Mouse (Mus musculus): ENCODE measurements around the gene Rfx2.

The Rfx2 gene

GRCm38 (mm10) chr17:56870287-56870953, 39.6 kb upstream of the Rfx2 start:
- TF ChIP-seq NANOG (IDR thresholded peaks at IDR 0.05; ENCODE audit: borderline replicate concordance, low read length) (no peak), CTCF (conservative IDR thresholded peaks at IDR 0.05; ENCODE audit: low read length) (no peak), POU5F1 (IDR thresholded peaks at IDR 0.05; ENCODE audit: borderline replicate concordance, low read length) (no peak)
- Histone ChIP-seq H3K9me3 (ENCODE audit: low read length) (peaks cover 27% of the 10 kb centered on the region), H3K4me3 (replicated peaks; ENCODE audit: low read length) (peak overlapping the region; percentile 66), H3K4me1 (replicated peaks; ENCODE audit: low read depth, low read length) (peaks cover 84% of the 10 kb centered on the region), H3K27me3 (ENCODE audit: insufficient read depth, low read length) (no peaks in the 10 kb centered on the region), H3K36me3 (ENCODE audit: insufficient read depth, low read length) (peaks cover 6% of the 10 kb centered on the region; the same call in 1 of the 2 replicates)

- H3K4me1 ChIP-seq (replicated peaks; ENCODE audit: low read depth, low read length), result peaks cover 83% of the 10 kb centered on the region
- TF ChIP-seq POU5F1 (IDR thresholded peaks at IDR 0.05; ENCODE audit: borderline replicate concordance, low read length), result no peak
- TF ChIP-seq NANOG (IDR thresholded peaks at IDR 0.05; ENCODE audit: borderline replicate concordance, low read length), result no peak
- no peak for TF ChIP-seq CTCF (conservative IDR thresholded peaks at IDR 0.05; ENCODE audit: low read length)
- peaks cover 6% of the 10 kb centered on the region; the same call in 1 of the 2 replicates for H3K36me3 ChIP-seq (ENCODE audit: insufficient read depth, low read length)
- H3K27me3 ChIP-seq (ENCODE audit: insufficient read depth, low read length), result no peaks in the 10 kb centered on the region
- peak overlapping the region; percentile 66 for H3K4me3 ChIP-seq (replicated peaks; ENCODE audit: low read length)
- peaks cover 27% of the 10 kb centered on the region for H3K9me3 ChIP-seq (ENCODE audit: low read length)
Measured at GRCm38 (mm10) chr17:56869481-56869977, 38.7 kb upstream of the Rfx2 start.

- Histone ChIP-seq H3K4me3 (replicated peaks; ENCODE audit: low read length) (0 out of 2 replicates have a peak overlapping the region, but pooled peaks have one; percentile 4), H3K4me1 (replicated peaks; ENCODE audit: low read depth, low read length) (peaks cover 81% of the 10 kb centered on the region)
- TF ChIP-seq NANOG (IDR thresholded peaks at IDR 0.05; ENCODE audit: borderline replicate concordance, low read length), result no peak
- no peak for TF ChIP-seq POU5F1 (IDR thresholded peaks at IDR 0.05; ENCODE audit: borderline replicate concordance, low read length)
- no peak for TF ChIP-seq CTCF (conservative IDR thresholded peaks at IDR 0.05; ENCODE audit: low read length)
Measured at GRCm38 (mm10) chr17:56866071-56866470, 35.3 kb upstream of the Rfx2 start.

GRCm38 (mm10) chr17:56861197-56861596, 30.4 kb upstream of the Rfx2 start:
- H3K27me3 ChIP-seq (ENCODE audit: insufficient read depth, low read length), result no peaks in the 10 kb centered on the region
- H3K4me3 ChIP-seq (replicated peaks; ENCODE audit: low read length), result peak overlapping the region; percentile 39
- H3K36me3 ChIP-seq (ENCODE audit: insufficient read depth, low read length), result no peaks in the 10 kb centered on the region
- peaks cover 83% of the 10 kb centered on the region for H3K4me1 ChIP-seq (replicated peaks; ENCODE audit: low read depth, low read length)
- TF ChIP-seq NANOG (IDR thresholded peaks at IDR 0.05; ENCODE audit: borderline replicate concordance, low read length), result no peak
- TF ChIP-seq CTCF (conservative IDR thresholded peaks at IDR 0.05; ENCODE audit: low read length), result no peak
- no peak for TF ChIP-seq POU5F1 (IDR thresholded peaks at IDR 0.05; ENCODE audit: borderline replicate concordance, low read length)
- H3K9me3 ChIP-seq (ENCODE audit: low read length), result peaks cover 6% of the 10 kb centered on the region

More at GRCm38 (mm10) chr17:56866071-56866470, 35.3 kb upstream of the Rfx2 start:
- Histone ChIP-seq H3K9me3 (ENCODE audit: low read length) (peaks cover 27% of the 10 kb centered on the region), H3K36me3 (ENCODE audit: insufficient read depth, low read length) (peaks cover 6% of the 10 kb centered on the region; the same call in 1 of the 2 replicates), H3K27me3 (ENCODE audit: insufficient read depth, low read length) (no peaks in the 10 kb centered on the region)

GRCm38 (mm10) chr17:56858922-56859321, 28.1 kb upstream of the Rfx2 start:
- H3K36me3 ChIP-seq (ENCODE audit: insufficient read depth, low read length), result no peaks in the 10 kb centered on the region
- TF ChIP-seq CTCF (conservative IDR thresholded peaks at IDR 0.05; ENCODE audit: low read length), result no peak
- no peak for TF ChIP-seq NANOG (IDR thresholded peaks at IDR 0.05; ENCODE audit: borderline replicate concordance, low read length)
- no peak for TF ChIP-seq POU5F1 (IDR thresholded peaks at IDR 0.05; ENCODE audit: borderline replicate concordance, low read length)
- no peak overlapping the region for H3K4me3 ChIP-seq (replicated peaks; ENCODE audit: low read length)
- no peaks in the 10 kb centered on the region for H3K9me3 ChIP-seq (ENCODE audit: low read length)
- no peaks in the 10 kb centered on the region for H3K27me3 ChIP-seq (ENCODE audit: insufficient read depth, low read length)
- peaks cover 69% of the 10 kb centered on the region for H3K4me1 ChIP-seq (replicated peaks; ENCODE audit: low read depth, low read length)

- Histone ChIP-seq H3K36me3 (ENCODE audit: insufficient read depth, low read length) (no peaks in the 10 kb centered on the region), H3K9me3 (ENCODE audit: low read length) (no peaks in the 10 kb centered on the region), H3K27me3 (ENCODE audit: insufficient read depth, low read length) (no peaks in the 10 kb centered on the region), H3K4me3 (replicated peaks; ENCODE audit: low read length) (no peak overlapping the region), H3K4me1 (replicated peaks; ENCODE audit: low read depth, low read length) (peaks cover 62% of the 10 kb centered on the region)
- TF ChIP-seq NANOG (IDR thresholded peaks at IDR 0.05; ENCODE audit: borderline replicate concordance, low read length) (no peak), CTCF (conservative IDR thresholded peaks at IDR 0.05; ENCODE audit: low read length) (peak; percentile 96)
Measured at GRCm38 (mm10) chr17:56858216-56858615, 27.4 kb upstream of the Rfx2 start.

GRCm38 (mm10) chr17:56855421-56855820, 24.6 kb upstream of the Rfx2 start:
- Histone ChIP-seq H3K36me3 (ENCODE audit: insufficient read depth, low read length) (no peaks in the 10 kb centered on the region), H3K4me3 (replicated peaks; ENCODE audit: low read length) (no peak overlapping the region), H3K9me3 (ENCODE audit: low read length) (no peaks in the 10 kb centered on the region), H3K4me1 (replicated peaks; ENCODE audit: low read depth, low read length) (peaks cover 51% of the 10 kb centered on the region), H3K27me3 (ENCODE audit: insufficient read depth, low read length) (no peaks in the 10 kb centered on the region)
- TF ChIP-seq POU5F1 (IDR thresholded peaks at IDR 0.05; ENCODE audit: borderline replicate concordance, low read length), result no peak
- no peak for TF ChIP-seq NANOG (IDR thresholded peaks at IDR 0.05; ENCODE audit: borderline replicate concordance, low read length)
- no peak for TF ChIP-seq CTCF (conservative IDR thresholded peaks at IDR 0.05; ENCODE audit: low read length)

GRCm38 (mm10) chr17:56851167-56851566, 20.4 kb upstream of the Rfx2 start:
- Histone ChIP-seq H3K27me3 (ENCODE audit: insufficient read depth, low read length) (peaks cover 22% of the 10 kb centered on the region), H3K4me3 (replicated peaks; ENCODE audit: low read length) (no peak overlapping the region), H3K36me3 (ENCODE audit: insufficient read depth, low read length) (no peaks in the 10 kb centered on the region), H3K9me3 (ENCODE audit: low read length) (no peaks in the 10 kb centered on the region), H3K4me1 (replicated peaks; ENCODE audit: low read depth, low read length) (peaks cover 41% of the 10 kb centered on the region)
- TF ChIP-seq NANOG (IDR thresholded peaks at IDR 0.05; ENCODE audit: borderline replicate concordance, low read length) (no peak), POU5F1 (IDR thresholded peaks at IDR 0.05; ENCODE audit: borderline replicate concordance, low read length) (no peak), CTCF (conservative IDR thresholded peaks at IDR 0.05; ENCODE audit: low read length) (no peak)
